Mouse (Mus musculus): Measurements from ENCODE around the gene Slc16a9. TPM values are rescaled to one million over a fixed set of nuclear protein-coding genes. Genes with fewer than 3 reads are reported as not detected.
A peak's percentile ranks its signal among the peaks of the same experiment; 100 is the strongest.

The Slc16a9 gene
- polyA plus RNA-seq, 1 experiment from 2014 or later: 0.62 TPM

GRCm38 (mm10) chr10:70237936-70238335 lies 7.0 kb upstream of the Slc16a9 start:
- Histone ChIP-seq H3K4me1 (ENCODE audit: control insufficient read depth, insufficient read depth, low read length) (no peaks in the 10 kb centered on the region), H3K27me3 (ENCODE audit: control insufficient read depth, insufficient read depth, low read length) (no peaks in the 10 kb centered on the region), H3K9ac (replicated peaks; ENCODE audit: low read depth, low read length) (no peak overlapping the region), H3K36me3 (ENCODE audit: control insufficient read depth, insufficient read depth, low read length) (no peaks in the 10 kb centered on the region), H3K27ac (ENCODE audit: low read depth, low read length) (no peak overlapping the region), H3K9me3 (ENCODE audit: control insufficient read depth, low read length) (no peaks in the 10 kb centered on the region), H3K4me2 (ENCODE audit: low read depth, low read length) (no peak overlapping the region), H3K4me3 (ENCODE audit: low read depth, low read length) (no peak overlapping the region)
- 71% methylated on average over 2 of the region's 2 CpGs for WGBS
- ATAC-seq (ENCODE audit: low read depth): no peak

DNA sequence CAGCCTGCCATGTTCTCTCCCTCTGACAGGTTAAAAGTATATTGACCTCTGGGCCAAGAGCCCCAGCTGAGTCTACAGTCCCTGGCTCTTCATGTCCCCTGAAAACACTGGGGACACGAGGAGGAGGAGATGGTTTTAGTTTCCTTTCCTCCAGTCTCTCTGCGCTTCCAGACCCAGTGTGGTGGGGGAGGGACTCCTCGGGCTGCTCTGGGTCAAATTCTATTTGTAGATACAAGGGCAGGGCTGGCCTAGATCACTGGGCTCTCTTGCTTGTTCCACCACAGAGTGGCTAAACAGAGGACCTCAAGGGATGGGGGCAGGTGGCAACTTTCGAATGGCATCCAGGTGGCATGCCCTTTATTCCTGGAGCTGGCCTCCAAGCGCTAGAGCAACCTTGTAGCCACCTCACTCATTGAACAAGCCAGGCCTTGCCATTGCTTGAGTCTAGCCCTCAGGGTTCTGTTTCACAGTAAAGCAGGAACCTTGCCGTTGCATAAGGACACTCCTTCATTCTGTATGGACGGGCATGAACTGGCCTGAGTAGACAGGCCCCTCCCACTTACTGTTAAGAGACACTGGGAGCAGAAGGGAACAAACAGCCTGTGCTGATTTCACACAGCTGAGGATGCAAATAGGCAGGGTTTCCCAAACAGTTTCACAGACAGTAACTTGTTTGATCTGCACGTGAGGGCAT lies 2.0 kb upstream of the Slc16a9 start:
- Histone ChIP-seq H3K4me3 (ENCODE audit: low read depth, low read length) (no peak overlapping the region), H3K9me3 (ENCODE audit: control insufficient read depth, low read length) (no peaks in the 10 kb centered on the region), H3K27me3 (ENCODE audit: control insufficient read depth, insufficient read depth, low read length) (peaks cover 14% of the 10 kb centered on the region; the same call in 1 of the 2 replicates), H3K27ac (ENCODE audit: low read depth, low read length) (no peak overlapping the region), H3K4me1 (ENCODE audit: control insufficient read depth, insufficient read depth, low read length) (0 out of 2 replicates have a peak, but pooled peaks cover 2% of the 10 kb centered on the region), H3K9ac (replicated peaks; ENCODE audit: low read depth, low read length) (no peak overlapping the region), H3K4me2 (ENCODE audit: low read depth, low read length) (no peak overlapping the region), H3K36me3 (ENCODE audit: control insufficient read depth, insufficient read depth, low read length) (no peaks in the 10 kb centered on the region)
- no peak for ATAC-seq (ENCODE audit: low read depth)
- 49% methylated on average over 8 of the region's 8 CpGs for WGBS

- 2% methylated on average over 16 of the region's 16 CpGs for WGBS
- peak overlapping the region; percentile 69 for H3K9ac ChIP-seq (replicated peaks; ENCODE audit: low read depth, low read length)
- ATAC-seq (ENCODE audit: low read depth): peak; percentile 41
Observed at GRCm38 (mm10) chr10:70245559-70245945, 652 bp downstream of the Slc16a9 start.

GRCm38 (mm10) chr10:70246076-70246475 lies 1.2 kb downstream of the Slc16a9 start:
- Histone ChIP-seq H3K4me3 (ENCODE audit: low read depth, low read length) (peak overlapping the region; percentile 60; the same call in 1 of the 2 replicates), H3K4me2 (ENCODE audit: low read depth, low read length) (peak overlapping the region; percentile 96), H3K9me3 (ENCODE audit: control insufficient read depth, low read length) (no peaks in the 10 kb centered on the region), H3K9ac (replicated peaks; ENCODE audit: low read depth, low read length) (peak overlapping the region; percentile 69; the same call in 1 of the 2 replicates), H3K36me3 (ENCODE audit: control insufficient read depth, insufficient read depth, low read length) (no peaks in the 10 kb centered on the region), H3K27me3 (ENCODE audit: control insufficient read depth, insufficient read depth, low read length) (peaks cover 14% of the 10 kb centered on the region; the same call in 1 of the 2 replicates), H3K27ac (ENCODE audit: low read depth, low read length) (no peak overlapping the region), H3K4me1 (ENCODE audit: control insufficient read depth, insufficient read depth, low read length) (0 out of 2 replicates have a peak, but pooled peaks cover 2% of the 10 kb centered on the region)
- WGBS: 18% methylated on average over 9 of the region's 9 CpGs
- no peak for ATAC-seq (ENCODE audit: low read depth)

More at GRCm38 (mm10) chr10:70245559-70245945, 652 bp downstream of the Slc16a9 start:
- peak overlapping the region; percentile 96 for H3K4me2 ChIP-seq (ENCODE audit: low read depth, low read length)
- peak overlapping the region; percentile 60 for H3K4me3 ChIP-seq (ENCODE audit: low read depth, low read length)
- 0 out of 2 replicates have a peak, but pooled peaks cover 2% of the 10 kb centered on the region for H3K4me1 ChIP-seq (ENCODE audit: control insufficient read depth, insufficient read depth, low read length)
- H3K27me3 ChIP-seq (ENCODE audit: control insufficient read depth, insufficient read depth, low read length): peaks cover 14% of the 10 kb centered on the region; the same call in 1 of the 2 replicates
- H3K27ac ChIP-seq (ENCODE audit: low read depth, low read length): no peak overlapping the region
- H3K36me3 ChIP-seq (ENCODE audit: control insufficient read depth, insufficient read depth, low read length): no peaks in the 10 kb centered on the region
- H3K9me3 ChIP-seq (ENCODE audit: control insufficient read depth, low read length): no peaks in the 10 kb centered on the region

GRCm38 (mm10) chr10:70250354-70250753 lies 5.5 kb downstream of the Slc16a9 start:
- H3K4me2 ChIP-seq (ENCODE audit: low read depth, low read length): no peak overlapping the region
- H3K27me3 ChIP-seq (ENCODE audit: control insufficient read depth, insufficient read depth, low read length): peaks cover 10% of the 10 kb centered on the region; the same call in 1 of the 2 replicates
- WGBS: 88% methylated on average over 4 of the region's 4 CpGs
- ATAC-seq (ENCODE audit: low read depth): no peak
- no peaks in the 10 kb centered on the region for H3K9me3 ChIP-seq (ENCODE audit: control insufficient read depth, low read length)
- 0 out of 2 replicates have a peak, but pooled peaks cover 2% of the 10 kb centered on the region for H3K4me1 ChIP-seq (ENCODE audit: control insufficient read depth, insufficient read depth, low read length)
- no peak overlapping the region for H3K9ac ChIP-seq (replicated peaks; ENCODE audit: low read depth, low read length)
- no peaks in the 10 kb centered on the region for H3K36me3 ChIP-seq (ENCODE audit: control insufficient read depth, insufficient read depth, low read length)
- H3K4me3 ChIP-seq (ENCODE audit: low read depth, low read length): no peak overlapping the region
- no peak overlapping the region for H3K27ac ChIP-seq (ENCODE audit: low read depth, low read length)

DNA sequence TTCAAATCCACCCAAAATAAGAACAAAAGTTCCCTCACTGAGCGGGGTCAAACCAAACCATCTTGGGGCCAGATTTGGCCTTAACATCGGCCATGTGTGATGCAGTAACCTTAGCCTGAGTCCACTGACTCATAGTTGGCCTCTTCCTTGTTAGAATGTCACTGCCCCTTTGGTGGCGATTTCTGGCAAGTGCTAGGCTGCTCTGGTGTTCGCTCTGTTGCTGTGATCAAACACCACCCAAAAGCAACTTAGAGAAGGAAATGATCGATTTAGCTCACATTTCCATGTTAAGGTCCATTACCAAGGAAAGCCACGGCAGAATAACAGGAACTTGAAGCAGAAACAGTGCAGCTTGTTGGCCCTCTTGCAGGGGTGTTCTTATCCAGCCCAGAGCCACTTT lies 5.9 kb downstream of the Slc16a9 start:
- Histone ChIP-seq H3K4me2 (ENCODE audit: low read depth, low read length) (no peak overlapping the region), H3K9ac (replicated peaks; ENCODE audit: low read depth, low read length) (no peak overlapping the region), H3K4me1 (ENCODE audit: control insufficient read depth, insufficient read depth, low read length) (0 out of 2 replicates have a peak, but pooled peaks cover under 1% of the 10 kb centered on the region), H3K36me3 (ENCODE audit: control insufficient read depth, insufficient read depth, low read length) (no peaks in the 10 kb centered on the region), H3K27ac (ENCODE audit: low read depth, low read length) (no peak overlapping the region), H3K27me3 (ENCODE audit: control insufficient read depth, insufficient read depth, low read length) (peaks cover 9% of the 10 kb centered on the region; the same call in 1 of the 2 replicates), H3K9me3 (ENCODE audit: control insufficient read depth, low read length) (no peaks in the 10 kb centered on the region), H3K4me3 (ENCODE audit: low read depth, low read length) (no peak overlapping the region)
- WGBS: 93% methylated on average over 6 of the region's 6 CpGs
- no peak for ATAC-seq (ENCODE audit: low read depth)

- no peaks in the 10 kb centered on the region for H3K36me3 ChIP-seq (ENCODE audit: control insufficient read depth, insufficient read depth, low read length)
- WGBS: 71% methylated on average over 4 of the region's 4 CpGs
- H3K4me1 ChIP-seq (ENCODE audit: control insufficient read depth, insufficient read depth, low read length): no peaks in the 10 kb centered on the region
- ATAC-seq (ENCODE audit: low read depth): no peak
- no peaks in the 10 kb centered on the region for H3K27me3 ChIP-seq (ENCODE audit: control insufficient read depth, insufficient read depth, low read length)
- no peak overlapping the region for H3K27ac ChIP-seq (ENCODE audit: low read depth, low read length)
- H3K4me2 ChIP-seq (ENCODE audit: low read depth, low read length): no peak overlapping the region
- H3K4me3 ChIP-seq (ENCODE audit: low read depth, low read length): no peak overlapping the region
- H3K9me3 ChIP-seq (ENCODE audit: control insufficient read depth, low read length): no peaks in the 10 kb centered on the region
- H3K9ac ChIP-seq (replicated peaks; ENCODE audit: low read depth, low read length): no peak overlapping the region
Observed at GRCm38 (mm10) chr10:70254666-70255065, 9.8 kb downstream of the Slc16a9 start.

- Histone ChIP-seq H3K9me3 (ENCODE audit: control insufficient read depth, low read length) (no peaks in the 10 kb centered on the region), H3K4me1 (ENCODE audit: control insufficient read depth, insufficient read depth, low read length) (no peaks in the 10 kb centered on the region), H3K4me3 (ENCODE audit: low read depth, low read length) (no peak overlapping the region), H3K27ac (ENCODE audit: low read depth, low read length) (no peak overlapping the region), H3K36me3 (ENCODE audit: control insufficient read depth, insufficient read depth, low read length) (no peaks in the 10 kb centered on the region), H3K4me2 (ENCODE audit: low read depth, low read length) (no peak overlapping the region), H3K27me3 (ENCODE audit: control insufficient read depth, insufficient read depth, low read length) (no peaks in the 10 kb centered on the region), H3K9ac (replicated peaks; ENCODE audit: low read depth, low read length) (no peak overlapping the region)
- ATAC-seq (ENCODE audit: low read depth): no peak
- 92% methylated on average over 15 of the region's 15 CpGs for WGBS
Observed at GRCm38 (mm10) chr10:70255601-70256210, 10.8 kb downstream of the Slc16a9 start.

DNA sequence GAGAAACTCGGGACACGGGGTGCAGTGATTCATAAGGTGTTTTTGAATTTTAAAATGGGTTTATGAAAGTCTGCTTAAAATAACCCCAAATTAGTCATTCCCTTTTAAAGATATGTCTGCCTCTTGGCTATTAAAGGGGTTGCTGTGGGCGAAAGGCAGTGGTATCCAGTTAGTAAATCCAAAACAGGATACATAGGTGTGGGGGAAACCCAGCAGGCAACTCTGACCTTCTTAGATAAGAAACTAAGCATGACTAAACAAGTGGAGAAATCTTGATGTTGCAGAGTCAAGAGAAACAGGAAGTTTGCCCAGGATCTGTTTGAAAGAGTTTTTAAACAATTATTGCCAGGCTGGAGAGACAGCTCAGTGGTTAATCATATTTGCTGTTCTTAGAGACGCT lies 12.1 kb downstream of the Slc16a9 start:
- no peaks in the 10 kb centered on the region for H3K27me3 ChIP-seq (ENCODE audit: control insufficient read depth, insufficient read depth, low read length)
- 87% methylated on average over 4 of the region's 4 CpGs for WGBS
- no peaks in the 10 kb centered on the region for H3K9me3 ChIP-seq (ENCODE audit: control insufficient read depth, low read length)
- H3K4me3 ChIP-seq (ENCODE audit: low read depth, low read length): no peak overlapping the region
- H3K27ac ChIP-seq (ENCODE audit: low read depth, low read length): no peak overlapping the region
- no peak overlapping the region for H3K4me2 ChIP-seq (ENCODE audit: low read depth, low read length)
- no peak for ATAC-seq (ENCODE audit: low read depth)
- H3K36me3 ChIP-seq (ENCODE audit: control insufficient read depth, insufficient read depth, low read length): no peaks in the 10 kb centered on the region
- H3K9ac ChIP-seq (replicated peaks; ENCODE audit: low read depth, low read length): no peak overlapping the region
- H3K4me1 ChIP-seq (ENCODE audit: control insufficient read depth, insufficient read depth, low read length): no peaks in the 10 kb centered on the region

All from neural tube, embryonic 14.5 days (tissue).